Mouse (Mus musculus) adrenal gland, adult 18-20 months (tissue): ENCODE measurements at regions not wholly inside any gene's neighbourhood (a gene's known extent, or its start where the extent isn't known, plus 50 kb on each side); places are given as distances from the start of the nearest gene placed in this dataset.

Experiments
- DNase-seq, 2 experiments: peaks; one replicate each; pipeline ENCODE4 v3.0.0; 2021 to 2022; ENCODE audit warnings: low spot score in 2 of 2

DNA sequence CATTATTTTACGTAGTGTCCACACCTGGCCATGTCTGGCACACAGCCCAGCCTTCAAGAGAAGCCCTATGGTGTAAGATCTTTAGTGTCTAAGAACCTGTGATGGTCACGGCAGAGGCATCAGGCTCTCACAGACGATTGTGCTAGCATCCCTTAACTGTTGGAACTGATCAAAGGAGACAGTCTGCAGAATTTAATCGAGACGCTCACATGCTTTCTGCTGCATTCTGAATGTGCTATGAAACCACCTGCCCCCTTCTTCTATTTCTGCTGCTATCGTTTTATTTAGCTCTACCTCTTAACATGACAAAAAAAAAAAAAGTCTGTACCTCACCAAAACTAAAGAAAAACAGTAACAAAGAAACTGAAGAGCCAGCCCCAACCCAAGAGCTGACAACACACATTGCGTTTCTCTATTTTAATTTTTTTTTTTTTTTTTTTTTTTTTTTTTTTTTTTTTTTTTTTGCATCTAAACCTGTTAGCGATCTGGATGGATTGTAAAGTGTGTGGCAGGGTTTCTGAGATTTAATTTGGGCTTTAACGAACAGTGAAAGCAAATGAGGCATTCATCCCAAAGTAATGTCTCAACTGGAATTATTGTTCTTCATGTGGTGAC lies 209.6 kb upstream of the Clint1 start:
- DNase-seq, result no peak

DNA sequence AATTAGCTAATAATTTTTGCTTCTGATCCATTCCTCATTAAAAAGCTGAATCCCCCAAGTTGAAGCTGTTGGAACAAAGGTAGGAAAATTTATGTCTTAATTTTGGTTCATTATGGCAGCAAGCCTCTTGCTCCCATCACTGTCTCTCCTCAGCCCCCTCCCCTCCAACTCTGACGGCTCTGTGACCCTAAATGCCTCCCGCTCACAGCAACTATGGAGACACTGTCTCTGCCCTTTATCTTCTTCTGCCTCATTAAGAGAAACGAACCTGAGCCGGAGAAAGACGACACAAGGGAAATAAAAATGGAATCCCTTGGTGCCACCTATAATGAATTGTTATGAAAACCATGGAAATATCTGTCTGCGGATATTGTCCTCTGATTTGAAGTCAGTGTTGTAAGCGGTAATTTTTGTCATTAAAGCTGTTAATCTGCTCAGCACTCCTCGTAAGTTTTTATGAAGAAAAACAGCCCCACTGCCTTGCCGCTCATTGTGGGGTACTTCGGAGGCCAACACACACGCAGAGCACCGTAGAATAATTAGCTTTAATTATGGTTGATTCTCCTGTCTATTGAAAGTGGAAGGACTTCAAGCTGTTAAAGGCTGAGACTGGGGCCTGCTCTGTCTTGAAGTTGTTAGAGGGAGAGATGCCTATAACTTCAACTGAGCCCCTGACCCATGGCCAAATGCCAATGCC lies 208.1 kb upstream of the Clint1 start:
- DNase-seq, result no peak

DNA sequence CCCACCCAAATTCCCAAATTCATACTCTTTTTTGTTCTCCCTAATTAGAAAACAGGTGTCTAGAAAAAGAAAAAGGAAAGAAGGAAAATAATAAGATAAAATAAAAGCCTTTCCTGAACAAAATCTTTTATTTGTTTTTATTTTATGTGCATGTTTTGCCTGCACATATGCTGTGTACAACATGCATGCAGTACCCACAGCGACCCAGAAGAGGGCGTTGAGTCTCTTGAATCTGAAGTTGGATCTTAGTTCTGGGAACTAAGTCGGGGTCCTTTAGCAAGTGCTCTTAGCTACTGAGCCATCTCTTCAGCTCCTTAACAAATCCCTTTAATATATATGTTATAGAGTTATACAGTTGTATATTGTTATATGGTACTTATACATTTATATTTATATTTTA lies 206.0 kb upstream of the Clint1 start:
- no peak for DNase-seq

DNA sequence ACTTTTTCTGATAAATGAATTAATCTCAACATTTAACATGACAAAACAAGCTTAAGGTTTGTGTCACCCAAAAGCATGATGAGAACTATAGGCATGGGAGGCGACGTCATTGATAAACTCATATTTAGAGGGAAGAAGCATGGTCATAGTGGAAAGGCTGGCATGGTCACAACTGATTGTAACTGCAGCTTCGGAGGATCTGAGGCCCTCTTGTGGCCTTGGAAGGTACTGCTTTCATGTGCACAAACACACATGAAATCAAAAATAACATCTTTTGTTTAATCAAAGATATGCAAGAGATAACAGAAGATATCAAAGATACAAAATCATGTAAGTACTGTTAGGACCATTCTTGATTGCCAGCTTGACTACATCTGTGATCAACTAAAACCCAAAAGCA lies 204.0 kb upstream of the Clint1 start:
- DNase-seq, result peak in 1 of 2 experiments; percentile 21

DNA sequence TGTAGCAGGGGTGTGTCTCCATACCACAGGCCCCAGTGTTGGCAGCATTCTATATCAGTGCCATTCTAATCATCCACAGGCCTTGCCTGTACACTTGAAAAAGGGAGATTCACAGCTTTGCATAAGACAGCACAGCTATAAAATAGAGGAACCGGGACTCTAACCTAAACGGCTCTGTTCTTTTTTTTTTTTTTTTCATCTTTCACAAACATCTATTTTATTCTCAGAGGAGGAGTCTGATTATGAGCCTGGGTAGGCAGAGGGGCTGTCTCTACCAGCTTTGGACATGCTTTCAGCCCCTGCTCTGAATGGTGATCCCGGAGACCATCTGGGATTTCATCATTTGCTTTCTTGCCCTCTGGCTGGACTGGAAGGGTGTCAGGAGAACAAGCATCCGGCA lies 195.6 kb upstream of the Clint1 start:
- no peak for DNase-seq

DNA sequence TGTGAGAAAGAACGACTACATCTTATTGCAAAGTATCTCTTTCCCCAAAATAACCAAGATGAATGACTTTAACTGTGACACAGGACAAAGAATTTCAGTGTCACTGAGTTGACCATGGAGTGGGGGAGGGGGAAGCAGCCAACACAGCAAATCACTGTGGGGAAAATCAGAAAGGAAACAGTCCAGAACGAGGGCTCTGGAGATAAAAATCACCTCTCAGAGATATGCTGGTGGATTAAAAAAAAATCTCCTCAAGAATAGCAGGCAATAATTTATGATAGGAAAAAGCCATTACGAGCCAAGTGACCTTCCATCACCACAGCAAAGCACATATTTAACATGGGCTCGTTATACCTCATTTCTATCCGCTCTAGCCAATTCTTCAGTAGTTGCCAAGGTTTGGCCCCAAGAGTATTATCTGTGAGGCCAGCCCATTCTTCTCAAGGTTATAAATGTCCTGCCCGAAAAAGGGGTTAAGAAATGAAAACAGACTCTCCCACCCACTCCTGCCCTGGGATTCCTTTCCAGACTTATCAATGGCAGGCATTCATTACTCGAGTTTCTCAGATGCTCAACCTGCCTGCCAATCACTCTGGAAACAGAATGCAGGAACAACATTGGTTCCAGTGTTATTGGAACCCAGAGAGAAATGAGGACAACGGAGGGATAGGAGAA lies 181.6 kb upstream of the Clint1 start:
- no peak for DNase-seq

DNA sequence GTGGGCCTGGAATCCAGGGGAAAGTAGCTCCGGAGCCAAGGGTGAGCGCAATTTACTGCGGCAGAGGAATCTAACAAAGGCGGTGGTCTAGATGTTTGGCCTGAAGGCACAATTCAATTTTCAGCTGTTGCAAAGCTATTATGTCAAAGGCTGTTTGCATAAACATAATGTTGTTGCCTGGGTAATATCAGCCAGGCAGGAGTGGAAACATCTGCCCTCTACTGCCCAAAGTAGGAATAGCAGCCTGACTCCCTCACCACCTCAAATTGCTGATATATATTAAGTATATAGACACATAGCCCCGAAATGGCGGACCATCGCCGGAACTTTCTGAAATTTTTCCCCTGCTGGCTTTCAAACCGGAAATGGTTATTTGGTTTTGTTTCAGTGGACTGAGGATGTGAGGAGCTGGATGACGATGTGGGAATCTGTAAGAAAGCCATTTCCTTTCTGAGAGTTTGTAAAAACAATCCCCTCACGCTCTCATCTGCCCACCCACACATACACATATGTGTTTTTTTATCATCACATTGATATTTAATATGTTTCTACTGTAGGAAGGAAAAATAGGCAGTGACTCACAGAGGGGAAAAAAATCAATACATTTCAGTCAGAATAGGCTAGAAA lies 173.1 kb upstream of the Clint1 start:
- peak; percentile 58 to 62 for DNase-seq

DNA sequence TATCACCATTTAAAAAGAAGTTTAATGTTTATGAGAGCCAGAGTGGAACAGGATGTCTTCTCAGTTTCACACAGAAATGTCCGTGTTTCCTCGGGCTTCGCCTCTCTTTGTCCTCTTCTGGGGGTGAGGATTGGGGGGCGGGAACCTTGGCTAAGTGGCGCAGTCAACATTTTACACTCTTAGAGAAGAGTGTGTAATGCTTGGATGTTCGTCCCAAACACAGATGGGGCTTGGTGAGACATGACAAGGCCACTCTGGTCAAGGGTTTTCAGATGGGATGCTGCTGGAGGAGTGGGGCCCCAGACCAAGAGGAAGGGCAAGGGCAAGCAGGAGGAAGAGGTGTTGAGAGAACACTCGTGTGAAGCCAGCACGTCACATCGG lies 172.6 kb upstream of the Clint1 start:
- no peak for DNase-seq

DNA sequence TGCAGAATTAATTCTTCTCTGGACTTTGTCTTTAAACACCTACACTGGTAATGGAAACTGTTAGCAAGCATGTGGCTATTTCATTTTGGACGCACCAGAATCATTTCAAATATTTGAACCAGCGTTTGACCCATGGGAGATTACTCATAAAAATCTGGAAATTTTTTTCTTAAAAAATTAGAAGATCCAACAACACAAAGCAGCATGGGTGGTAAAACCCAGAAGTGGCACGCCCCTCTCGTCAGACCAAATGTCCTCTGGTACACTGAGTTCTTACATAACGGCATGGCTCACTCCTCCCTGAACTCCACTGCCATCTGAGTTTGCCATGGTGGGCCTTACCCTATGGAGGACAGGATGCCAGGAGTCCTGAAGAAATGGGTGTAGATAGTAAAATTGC lies 166.3 kb upstream of the Clint1 start:
- DNase-seq, result no peak

DNA sequence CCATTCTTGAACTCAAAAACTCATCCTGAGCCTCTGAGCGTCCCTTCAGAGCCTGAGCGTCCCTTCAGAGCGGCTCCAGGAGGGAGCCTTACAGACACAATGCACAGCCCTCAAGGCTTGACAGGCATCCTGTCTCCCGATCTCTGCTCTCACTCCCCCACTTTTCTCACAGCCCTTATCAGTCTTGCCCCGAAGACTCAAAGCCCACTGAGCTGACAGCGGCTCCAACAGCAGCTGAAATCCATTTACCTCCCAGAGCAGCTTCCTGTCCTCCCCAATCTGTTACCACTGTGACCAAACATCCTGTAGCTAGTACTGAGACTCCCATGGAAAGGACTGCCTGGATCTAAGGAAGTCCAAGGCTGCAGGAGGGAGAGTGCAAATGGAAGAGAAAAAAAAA lies 158.6 kb upstream of the Clint1 start:
- DNase-seq, result no peak

DNA sequence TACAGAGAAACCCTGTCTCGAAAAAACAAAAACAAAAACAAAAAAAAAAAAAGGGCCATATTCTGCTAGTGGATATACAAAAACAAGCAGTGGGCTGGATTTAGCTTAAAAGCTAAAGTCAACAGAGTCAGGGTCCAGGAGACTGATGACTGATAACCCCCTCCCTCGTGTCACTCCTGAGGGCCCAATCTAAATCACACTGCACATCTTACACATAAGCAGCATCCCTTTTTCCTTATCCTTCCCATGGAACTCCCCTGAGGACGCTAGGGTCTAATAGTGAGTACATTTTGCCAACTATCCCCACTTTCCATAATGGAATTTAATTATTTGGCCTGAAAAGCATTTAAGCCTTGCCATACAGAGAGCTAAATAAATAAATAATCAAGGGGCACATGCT lies 150.3 kb upstream of the Clint1 start:
- no peak for DNase-seq

DNA sequence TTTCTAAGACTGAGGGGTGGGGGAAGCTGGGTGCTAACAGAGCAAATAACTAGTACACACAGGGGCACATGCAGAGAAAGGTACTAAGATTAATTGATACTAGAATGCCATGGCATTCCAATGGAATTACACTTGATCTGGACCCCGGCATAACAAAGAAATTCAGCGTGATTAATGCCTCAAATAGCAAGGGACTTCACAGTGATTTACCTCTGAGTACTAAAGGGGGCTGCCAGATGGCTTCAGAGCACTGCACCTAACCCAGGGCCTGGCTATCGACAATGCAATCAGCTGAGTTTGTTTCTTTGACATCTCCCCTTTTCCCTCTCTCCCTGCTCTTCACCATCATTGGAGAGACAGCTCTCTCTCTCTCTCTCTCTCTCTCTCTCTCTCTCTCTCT lies 148.9 kb upstream of the Clint1 start:
- no peak for DNase-seq

DNA sequence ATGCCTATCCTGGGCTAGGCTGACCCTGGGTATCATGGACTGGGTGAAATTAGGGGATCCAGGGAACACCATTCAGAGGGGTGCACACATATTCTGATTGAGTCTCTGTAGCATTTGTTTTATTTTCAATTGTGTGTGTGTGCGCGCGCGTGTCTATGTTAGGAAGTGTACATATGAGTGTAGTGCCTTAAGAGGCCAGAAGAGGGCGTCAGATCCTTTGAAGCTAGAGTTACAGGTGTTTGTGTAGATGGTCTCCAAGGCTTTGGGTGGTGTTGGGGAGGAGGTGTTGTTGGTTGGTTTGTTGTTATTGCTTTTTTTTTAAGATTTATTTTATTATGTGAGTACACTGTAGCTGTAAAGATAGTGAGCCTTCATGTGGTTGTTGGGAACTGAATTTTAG lies 147.4 kb upstream of the Clint1 start:
- no peak for DNase-seq

DNA sequence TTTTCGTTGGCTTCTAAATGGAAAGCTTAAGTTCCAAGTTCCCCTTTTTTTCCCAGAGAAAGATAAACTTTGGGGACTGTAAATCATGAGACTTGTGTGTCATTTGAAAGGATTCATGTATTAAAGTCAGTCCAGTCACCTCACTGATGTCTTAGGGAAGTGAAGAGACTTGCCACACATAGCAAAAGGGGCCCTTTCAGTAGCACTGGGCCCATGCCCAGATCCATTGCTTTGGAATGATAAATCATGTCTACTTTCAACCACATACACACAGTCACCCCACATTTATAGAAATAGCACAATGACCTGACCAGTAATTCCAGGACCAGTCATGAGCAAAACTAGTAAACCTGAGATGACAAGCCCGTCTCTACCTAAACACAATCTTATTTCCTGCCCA lies 133.2 kb upstream of the Clint1 start:
- DNase-seq, result no peak

DNA sequence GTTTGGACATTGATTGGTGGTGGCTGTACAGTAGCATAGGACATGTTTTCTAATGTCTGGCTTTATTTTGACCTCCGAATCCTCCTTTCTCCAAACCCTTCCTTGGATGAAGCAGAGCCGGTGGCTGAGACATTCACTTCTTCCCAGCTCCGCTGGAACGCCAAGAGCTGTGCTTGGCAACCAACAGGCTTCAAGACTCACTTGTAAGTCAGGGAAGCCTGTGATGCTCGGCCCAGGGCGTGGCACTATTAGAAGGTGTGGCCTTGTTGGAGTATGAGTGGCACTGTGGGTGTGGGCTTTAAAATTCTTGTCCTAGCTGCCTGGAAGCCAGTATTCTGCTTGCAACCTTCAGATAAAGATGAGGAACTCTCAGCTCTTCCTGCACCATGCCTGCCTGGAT lies 132.0 kb upstream of the Clint1 start:
- no peak for DNase-seq

DNA sequence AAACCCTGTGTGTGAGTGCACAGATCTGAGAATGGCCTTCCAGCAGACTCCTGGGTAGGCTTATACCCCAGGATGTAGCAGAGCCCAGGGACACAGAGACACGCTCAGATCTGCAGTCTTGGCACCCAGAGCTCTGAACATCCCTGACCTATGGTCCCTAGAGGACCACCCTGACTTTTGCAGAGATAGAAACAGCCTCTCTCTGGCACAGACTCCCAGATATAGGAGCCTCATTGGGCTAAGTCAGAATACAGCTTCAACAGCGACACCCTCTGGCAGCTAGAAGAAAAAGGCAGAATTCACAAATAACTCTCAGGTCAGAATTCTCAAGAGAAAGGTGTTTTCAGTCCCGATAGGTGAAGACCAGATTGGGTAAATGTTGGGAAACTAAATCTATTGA lies 115.3 kb upstream of the Clint1 start:
- DNase-seq, result no peak

DNA sequence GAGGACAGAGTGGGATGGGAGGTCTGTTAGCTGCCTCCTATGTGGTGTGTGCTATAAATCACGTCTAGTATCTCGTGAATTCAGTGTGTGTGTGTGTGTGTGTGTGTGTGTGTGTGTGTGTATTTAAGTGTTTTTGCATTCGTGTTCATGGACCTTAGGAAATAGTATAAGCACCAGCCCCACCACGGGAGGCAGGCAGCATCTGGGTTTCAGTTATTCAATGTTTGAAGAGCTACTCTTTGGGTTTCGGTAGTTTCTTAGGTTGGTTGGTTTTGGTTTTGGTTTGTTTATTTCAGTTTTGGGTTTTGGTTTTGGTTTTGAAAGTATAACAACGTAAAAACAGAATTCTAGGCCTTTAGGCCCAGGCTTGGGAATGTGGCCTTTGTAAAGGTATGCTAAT lies 113.5 kb upstream of the Clint1 start:
- DNase-seq, result no peak

DNA sequence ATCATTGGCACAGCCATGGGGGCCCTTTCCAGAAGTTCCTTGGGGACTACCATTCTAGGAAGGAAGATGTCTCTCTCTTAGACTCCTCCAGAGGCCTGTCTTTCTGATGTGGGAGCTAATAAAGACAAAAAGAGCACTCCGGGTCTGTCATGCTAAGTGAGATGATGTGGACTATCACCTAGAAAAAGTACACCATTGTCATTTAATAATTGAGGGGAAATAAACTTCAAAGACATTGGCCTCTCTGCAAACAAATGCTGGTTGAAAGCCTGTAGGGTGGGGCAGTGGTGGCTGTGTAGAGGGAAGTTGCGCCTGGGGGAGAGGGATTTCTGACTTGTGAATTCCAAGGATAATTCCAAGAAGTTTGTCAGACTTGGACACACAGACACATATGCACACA lies 105.9 kb upstream of the Clint1 start:
- DNase-seq, result no peak

DNA sequence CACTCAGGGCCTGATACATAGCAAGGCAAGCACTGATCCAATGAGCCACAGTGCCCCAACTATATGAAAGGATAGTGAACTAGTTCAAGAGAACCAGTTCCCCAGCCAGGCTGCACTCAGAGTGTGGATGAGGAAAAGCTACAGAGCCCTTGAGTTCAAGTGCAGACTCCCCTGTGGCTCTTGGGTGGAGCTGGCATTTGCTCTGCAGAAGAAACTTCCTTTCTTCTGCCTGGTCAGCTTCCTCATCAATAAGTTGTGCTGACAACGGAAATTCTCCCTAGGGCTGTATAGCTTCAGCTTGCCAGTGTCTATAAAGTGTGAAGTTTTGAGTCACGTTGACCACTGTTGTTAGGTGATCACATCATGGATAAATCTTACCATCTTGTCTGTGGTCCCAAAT lies 101.6 kb upstream of the Clint1 start:
- no peak for DNase-seq

DNA sequence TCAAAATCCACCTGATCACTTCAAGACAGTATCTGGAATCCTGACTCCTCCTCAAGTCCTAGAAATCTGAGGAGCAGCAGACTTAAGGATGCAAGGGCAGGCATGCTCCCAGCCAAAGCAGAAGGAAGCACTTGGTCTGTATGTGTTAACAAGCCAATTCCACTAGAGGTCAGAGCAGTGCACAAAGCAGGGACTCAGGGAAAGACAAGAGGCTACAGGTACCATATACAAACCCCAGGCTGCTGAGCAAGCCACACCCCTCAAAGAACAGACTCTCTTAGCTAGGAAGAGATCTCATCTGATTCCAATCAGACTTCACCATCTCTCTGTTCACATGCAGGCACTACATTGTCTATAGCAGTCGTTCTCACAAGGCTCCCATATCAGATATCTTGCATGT lies 99.6 kb upstream of the Clint1 start:
- peak in 1 of 2 experiments; percentile 17 for DNase-seq

DNA sequence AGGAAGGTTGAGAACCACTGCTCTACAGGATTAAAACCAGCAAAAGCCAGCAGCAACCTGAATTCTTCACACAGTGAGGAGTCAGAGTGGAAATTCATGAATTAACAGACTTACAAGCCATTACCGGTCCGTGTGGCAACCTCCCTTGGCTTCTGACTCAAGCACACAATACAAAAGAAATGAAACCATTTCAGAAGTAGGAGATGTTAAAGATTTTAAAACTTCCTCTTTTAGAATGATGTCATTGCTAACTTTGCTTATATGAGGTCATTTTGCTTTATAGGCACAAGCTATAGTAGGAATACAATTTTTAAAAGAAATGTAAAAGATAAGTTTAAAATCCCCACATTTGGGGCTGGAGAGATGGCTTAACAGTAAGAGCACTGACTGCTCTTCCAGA lies 99.1 kb upstream of the Clint1 start:
- DNase-seq, result no peak

DNA sequence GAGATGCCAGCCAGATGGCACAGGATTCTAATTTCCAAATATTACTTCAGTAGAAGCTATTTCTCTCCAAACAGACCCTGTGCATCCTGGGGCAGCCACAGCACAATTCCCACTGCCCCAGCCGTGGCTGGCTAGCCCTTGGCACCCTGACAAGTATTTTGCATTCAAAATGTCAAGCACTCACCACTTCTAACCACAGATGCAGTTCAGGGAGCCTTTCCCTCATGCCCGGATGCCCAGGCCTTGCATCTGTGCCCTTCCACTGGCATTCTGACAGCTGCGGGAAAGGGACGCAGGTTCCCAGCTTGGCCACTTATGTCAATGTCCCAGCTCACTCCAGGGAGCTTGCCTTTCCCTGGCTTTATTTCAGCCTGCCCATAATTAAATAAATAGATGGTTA lies 84.8 kb upstream of the Clint1 start:
- no peak for DNase-seq
